Mouse (Mus musculus) spleen, adult 12 weeks (tissue): Measurements from ENCODE around the gene Csrp1.

Experiments used
- DNase-seq: peaks from one replicate; pipeline ENCODE4 v3.0.0; 2022; ENCODE audit warnings: low spot score

The Csrp1 gene

DNA sequence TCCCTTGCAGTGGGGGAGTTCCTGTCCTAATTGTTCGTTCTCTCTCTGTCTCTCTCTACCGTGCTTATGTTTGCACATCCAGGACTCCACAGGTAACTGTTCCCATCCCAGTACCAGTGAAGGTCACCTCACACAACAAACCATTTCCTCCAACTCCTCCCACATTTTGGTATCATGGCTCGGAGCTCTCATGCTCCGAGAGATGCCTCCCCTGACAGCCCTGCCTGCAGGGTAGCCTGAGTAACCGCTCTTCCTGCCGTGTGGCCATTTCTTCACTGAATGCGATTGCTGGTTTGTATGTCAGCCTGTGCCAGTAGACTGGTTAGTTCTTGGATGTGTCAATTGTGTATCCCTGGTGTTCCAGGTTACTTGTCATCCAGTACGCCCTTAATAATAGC is 51.7 kb downstream of the Csrp1 start:
- DNase-seq: no peak

GRCm38 (mm10) chr1:135776596-135776995 is 56.7 kb downstream of the Csrp1 start:
- DNase-seq: no peak

GRCm38 (mm10) chr1:135777046-135777445 is 57.2 kb downstream of the Csrp1 start:
- DNase-seq: no peak

GRCm38 (mm10) chr1:135778780-135779535 is 59.1 kb downstream of the Csrp1 start, which contains the start of gene Tnni1:
Gene Tnni1 (plus strand): TSS chr1:135779434.
- DNase-seq: no peak

GRCm38 (mm10) chr1:135780649-135781048 is 60.8 kb downstream of the Csrp1 start:
- DNase-seq: no peak

GRCm38 (mm10) chr1:135781220-135781619 is 61.4 kb downstream of the Csrp1 start:
- DNase-seq: peak; percentile 40

DNA sequence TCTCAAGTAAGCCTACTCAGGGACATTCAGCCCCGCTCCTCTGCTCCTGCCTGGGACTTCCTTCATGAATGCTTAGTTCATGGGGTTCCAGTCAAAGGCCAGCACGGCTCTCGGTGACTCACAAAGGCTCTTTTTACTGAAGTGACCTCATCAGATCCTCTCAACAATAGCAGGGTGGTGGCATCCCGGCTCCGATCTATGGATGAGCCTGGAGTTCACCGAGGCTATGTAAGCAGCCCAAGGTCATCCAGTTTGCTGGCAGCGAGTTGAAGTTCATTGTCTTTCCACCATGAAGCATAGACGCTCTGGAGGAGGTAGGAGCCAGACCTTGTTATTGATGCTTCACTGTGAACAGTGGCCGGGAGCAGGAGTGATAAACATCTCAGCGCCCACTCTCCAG is 63.0 kb downstream of the Csrp1 start:
- no peak for DNase-seq

- peak; percentile 55 for DNase-seq
These were observed 67.9 kb downstream of the Csrp1 start for GRCm38 (mm10) chr1:135787799-135788198.

DNA sequence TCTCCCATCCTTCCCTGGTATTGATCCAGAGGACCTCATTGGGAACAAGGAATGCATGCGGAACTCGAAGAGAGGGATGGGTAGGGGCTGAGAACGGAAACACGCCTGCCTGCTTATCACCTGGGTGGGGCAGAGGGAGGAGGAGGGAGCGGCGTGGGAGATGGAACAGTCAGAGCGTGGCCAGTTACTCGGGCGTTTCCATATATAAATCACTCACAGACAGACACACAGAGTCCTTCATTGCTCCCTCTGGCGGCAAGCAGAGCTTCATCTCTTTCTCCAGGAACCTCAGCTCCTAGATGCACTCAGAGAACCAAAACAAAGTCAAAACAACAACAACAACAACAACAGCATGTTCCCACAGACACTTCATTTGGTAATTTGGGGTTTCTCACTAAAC is 68.8 kb downstream of the Csrp1 start:
- DNase-seq: no peak

- peak; percentile 65 for DNase-seq
These were observed 70.0 kb downstream of the Csrp1 start for GRCm38 (mm10) chr1:135789815-135790214.

- DNase-seq: no peak
These were observed 72.5 kb downstream of the Csrp1 start for GRCm38 (mm10) chr1:135792143-135792939.

GRCm38 (mm10) chr1:135793370-135794215 is 73.7 kb downstream of the Csrp1 start:
- DNase-seq: no peak

GRCm38 (mm10) chr1:135794216-135795134 is 74.6 kb downstream of the Csrp1 start:
- no peak for DNase-seq

DNA sequence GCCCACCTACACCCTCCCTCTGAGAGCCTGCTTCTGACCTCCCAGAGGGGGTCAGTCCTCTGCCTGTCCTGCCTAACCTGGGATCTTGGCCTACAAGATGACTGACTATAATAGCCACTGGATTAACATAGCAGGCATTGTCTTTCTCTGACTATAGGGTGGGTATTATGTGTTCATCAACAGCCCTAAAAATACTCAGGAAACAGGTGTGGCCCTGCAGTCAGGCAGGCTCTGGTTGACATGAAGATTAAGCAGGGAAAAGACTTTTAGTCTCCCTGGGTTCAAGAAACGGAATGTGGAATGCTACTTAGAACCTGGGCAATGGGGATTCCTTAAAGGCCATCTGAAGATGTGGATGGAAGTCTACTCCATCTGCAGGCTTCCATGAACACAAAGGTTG is 78.6 kb downstream of the Csrp1 start:
- no peak for DNase-seq

- no peak for DNase-seq
These were observed 79.3 kb downstream of the Csrp1 start for GRCm38 (mm10) chr1:135799109-135799627.

GRCm38 (mm10) chr1:135800192-135800950 is 80.5 kb downstream of the Csrp1 start:
- no peak for DNase-seq
